Mouse (Mus musculus) CH12.LX (cell line): ENCODE measurements around the gene Rell1. TPM values are rescaled to one million over a fixed set of nuclear protein-coding genes. Genes with fewer than 3 reads are reported as not detected.

ENCODE experiments used
- DNase-seq: peaks from one replicate; pipeline ENCODE4 v3.0.0-alpha.2; 2013; ENCODE audit errors: extremely low read depth
- H3K27ac ChIP-seq: 2 replicates; pipeline ENCODE4 v1.5.1; 2012; ENCODE audit warnings: low read depth, mild to moderate bottlenecking, control low read depth, moderate library complexity; ENCODE audit not compliant: insufficient read depth
- H3K27me3 ChIP-seq: replicated peaks from 2 replicates; pipeline ENCODE3; 2012; ENCODE audit warnings: inconsistent platforms
- H3K36me3 ChIP-seq, 2 experiments: replicated peaks in 1 of 2; 2 replicates each; pipeline versions ENCODE3 to v1.6.1; 2012; ENCODE audit warnings: inconsistent platforms in 1 of 2, low read length in 1 of 2, mild to moderate bottlenecking in 1 of 2, mixed read lengths in 1 of 2, moderate library complexity in 1 of 2; ENCODE audit not compliant: control insufficient read depth in 1 of 2, insufficient read depth in 1 of 2
- H3K4me1 ChIP-seq, 2 experiments: 2 replicates each; pipeline ENCODE4 v1.6.1; 2012; ENCODE audit warnings: inconsistent platforms in 1 of 2, moderate library complexity in 1 of 2; ENCODE audit not compliant: insufficient read depth in 2 of 2, control insufficient read depth in 1 of 2
- H3K4me2 ChIP-seq: 2 replicates; pipeline ENCODE4 v1.6.1; 2012; ENCODE audit warnings: low read depth, mild to moderate bottlenecking, control low read depth; ENCODE audit not compliant: poor library complexity, insufficient read depth, severe bottlenecking
- H3K4me3 ChIP-seq, 3 experiments: fragments of 150-350 bp in 1 of 3; sonication (generic) in 1 of 3; replicated peaks in 1 of 3; 2 replicates each; pipeline versions ENCODE3 to v1.5.1; 2011 to 2012; ENCODE audit warnings: low read depth in 2 of 3, low read length in 2 of 3, mild to moderate bottlenecking in 2 of 3, moderate library complexity in 2 of 3, control low read depth in 1 of 3, improper control_type of control experiment in 1 of 3, inconsistent platforms in 1 of 3, mixed read lengths in 1 of 3; ENCODE audit not compliant: poor library complexity in 1 of 3
- H3K79me2 ChIP-seq: replicated peaks from 2 replicates; pipeline ENCODE4 v1.6.1; 2012; ENCODE audit warnings: mild to moderate bottlenecking, moderate library complexity; ENCODE audit not compliant: control insufficient read depth, poor library complexity, insufficient read depth, severe bottlenecking; ENCODE audit errors: extremely low read depth
- H3K9ac ChIP-seq: 2 replicates; pipeline ENCODE4 v1.6.1; 2012; ENCODE audit warnings: low read depth, mild to moderate bottlenecking, control low read depth, moderate library complexity; ENCODE audit not compliant: insufficient read depth
- H3K9me3 ChIP-seq: replicated peaks from 2 replicates; pipeline ENCODE3; 2012; ENCODE audit warnings: low read length, inconsistent platforms, mixed read lengths
- CHD1 ChIP-seq: IDR thresholded peaks from 2 replicates; pipeline ENCODE4 v1.6.1; 2012; ENCODE audit warnings: low read depth, low read length, improper control_type of control experiment, inconsistent platforms
- CTCF ChIP-seq, 2 experiments: IDR thresholded peaks in 1 of 2; conservative IDR thresholded peaks in 1 of 2; 2 replicates each; pipeline ENCODE4 v1.5.1; 2011 to 2012; ENCODE audit warnings: low read depth in 2 of 2, low read length in 2 of 2, improper control_type of control experiment in 1 of 2, inconsistent platforms in 1 of 2, mild to moderate bottlenecking in 1 of 2, moderate library complexity in 1 of 2
- JUND ChIP-seq: conservative IDR thresholded peaks from 2 replicates; pipeline ENCODE4 v1.6.1; 2011; ENCODE audit warnings: low read depth, low read length, improper control_type of control experiment
- PAX5 ChIP-seq: IDR thresholded peaks from 2 replicates; pipeline ENCODE4 v1.6.1; 2012; ENCODE audit warnings: low read length, inconsistent platforms, mixed read lengths
- POLR2AphosphoS2 ChIP-seq: IDR thresholded peaks from 2 replicates; pipeline ENCODE4 v1.6.1; 2011; ENCODE audit warnings: low read depth, low read length, improper control_type of control experiment
- RAD21 ChIP-seq: IDR thresholded peaks from 2 replicates; pipeline ENCODE4 v1.6.1; 2011; ENCODE audit warnings: low read depth, mild to moderate bottlenecking, low read length, improper control_type of control experiment, moderate library complexity
- SMC3 ChIP-seq: IDR thresholded peaks from 2 replicates; pipeline ENCODE4 v1.6.1; 2011; ENCODE audit warnings: low read depth, low read length, improper control_type of control experiment
- TBP ChIP-seq: conservative IDR thresholded peaks from 2 replicates; pipeline ENCODE4 v1.6.1; 2011; ENCODE audit warnings: low read depth, low read length, improper control_type of control experiment
- USF2 ChIP-seq: conservative IDR thresholded peaks from 2 replicates; pipeline ENCODE4 v1.6.1; 2011; ENCODE audit warnings: low read depth, low read length, improper control_type of control experiment
- dilution Hi-C: fragments of 300-500 bp; cut with MboI; formaldehyde crosslinking; loops from 2 replicates; pipeline ENCODE4 v1.14.3; 2020; ENCODE audit warnings: low sequenced_read_pairs; ENCODE audit not compliant: extremely low pct_unique_long_range_greater_than_20kb, extremely low pct_ligation_motif_present
- in situ Hi-C: fragments of 300-500 bp; cut with MboI; formaldehyde crosslinking; loops from 3 replicates; pipeline ENCODE4 v1.14.3; 2019; ENCODE audit warnings: low sequenced_read_pairs, low pct_ligation_motif_present, low pct_unique_long_range_greater_than_20kb, mixed read lengths
- polyA plus RNA-seq: library from polyadenylated mRNA; unstranded; fragments of >175 nt; gene quantifications from 2 replicates; pipeline ENCODE4 v1.2.1, GENCODE M21; 2012; ENCODE audit warnings: low read depth; ENCODE audit not compliant: insufficient read length
- total RNA-seq, 2 experiments: library from RNA; depleted of rRNA; stranded (reverse); fragments of 300-350 nt in 1 of 2; fragments of >200 nt in 1 of 2; gene quantifications; 2 replicates each; pipeline ENCODE4 v1.2.3; 2012 to 2014

The Rell1 gene
- total and polyA plus RNA-seq, 3 experiments: 1.4 to 1.6 (median 1.5) TPM

DNA sequence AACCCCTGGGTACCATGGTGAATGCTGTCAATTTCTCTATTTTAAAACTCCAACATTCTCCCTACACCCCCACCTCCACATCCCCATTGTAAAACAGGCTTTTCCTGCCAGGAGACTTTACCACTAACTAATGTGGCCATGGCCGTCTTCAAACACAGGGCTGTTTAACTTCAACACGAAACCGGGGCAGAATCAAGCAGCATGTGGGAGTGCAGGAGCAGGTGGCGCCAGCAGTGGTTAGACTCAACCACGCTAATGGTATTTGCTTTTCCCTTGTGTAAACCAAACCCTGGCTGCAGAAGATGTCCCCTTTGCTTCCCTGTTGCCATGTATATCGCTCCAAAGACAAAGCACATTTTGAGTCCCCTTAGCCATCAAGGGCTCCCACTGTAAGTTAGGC is 76.8 kb downstream of the Rell1 start:
- no peak for DNase-seq
- Histone ChIP-seq H3K36me3 (no peaks in the 10 kb centered on the region), H3K9ac (no peak overlapping the region), H3K4me1 (no peaks in the 10 kb centered on the region), H3K27ac (no peak overlapping the region), H3K27me3 (no peaks in the 10 kb centered on the region), H3K79me2 (no peaks in the 10 kb centered on the region), H3K9me3 (no peaks in the 10 kb centered on the region), H3K4me2 (no peak overlapping the region), H3K4me3 (no peak overlapping the region)
- in situ Hi-C loops (no loop called here), dilution Hi-C loops (no loop called here)
- TF ChIP-seq JUND (no peak), RAD21 (no peak), CHD1 (no peak)

DNA sequence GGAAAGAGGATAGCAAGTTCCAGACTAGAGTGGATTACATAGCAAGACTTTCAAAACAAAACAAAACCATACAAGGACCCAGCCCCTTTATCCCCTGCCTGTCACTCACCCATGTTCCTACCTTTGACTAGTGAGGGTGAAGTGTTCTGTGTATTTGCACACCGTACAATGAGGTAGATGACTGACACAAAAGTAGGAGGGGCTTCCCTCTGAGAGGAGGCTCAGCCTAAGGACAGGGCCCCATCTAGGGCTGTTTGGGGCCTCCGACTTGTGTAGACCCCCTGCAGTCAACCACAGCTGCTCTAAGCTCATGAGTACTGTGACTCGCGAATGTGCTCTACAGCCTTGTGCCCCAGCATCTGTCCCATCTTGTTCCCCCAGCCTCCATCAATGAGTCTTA is 77.5 kb downstream of the Rell1 start:
- Histone ChIP-seq H3K4me2 (no peak overlapping the region), H3K4me3 (no peak overlapping the region), H3K27me3 (no peaks in the 10 kb centered on the region), H3K9ac (no peak overlapping the region), H3K9me3 (no peaks in the 10 kb centered on the region), H3K79me2 (no peaks in the 10 kb centered on the region), H3K4me1 (no peaks in the 10 kb centered on the region), H3K27ac (no peak overlapping the region), H3K36me3 (no peaks in the 10 kb centered on the region)
- dilution Hi-C loops (no loop called here), in situ Hi-C loops (no loop called here)
- DNase-seq: no peak
- no peak for TF ChIP-seq PAX5

DNA sequence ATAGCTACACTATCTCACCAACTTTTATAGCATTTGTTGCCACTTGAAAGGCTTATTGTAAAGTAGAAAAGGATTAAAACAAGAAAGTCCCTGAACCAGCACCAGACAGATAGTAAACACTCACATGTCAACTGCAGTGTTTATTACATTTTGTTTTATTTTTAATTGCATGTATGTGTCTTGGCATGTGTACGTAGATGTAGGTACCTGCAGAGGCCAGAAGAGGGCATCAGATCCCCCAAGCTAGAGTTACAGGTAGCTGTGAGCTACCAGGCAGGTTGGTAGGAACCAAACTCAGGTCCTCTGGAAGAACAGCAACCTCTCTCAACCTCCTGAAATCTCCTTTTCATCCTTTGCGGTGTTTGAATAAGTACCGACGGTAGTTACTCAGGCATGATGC is 81.6 kb downstream of the Rell1 start:
- TF ChIP-seq POLR2AphosphoS2: no peak
- TF ChIP-seq, all 38 proteins: peak for 0
- no peaks in the 10 kb centered on the region for H3K36me3 ChIP-seq
- no peaks in the 10 kb centered on the region for H3K79me2 ChIP-seq
- no peak overlapping the region for H3K9ac ChIP-seq
- in situ Hi-C loops (no loop called here), dilution Hi-C loops (no loop called here)
- H3K4me3 ChIP-seq: no peak overlapping the region
- no peak for DNase-seq
- H3K9me3 ChIP-seq: no peaks in the 10 kb centered on the region
- H3K27ac ChIP-seq: no peak overlapping the region
- H3K4me2 ChIP-seq: no peak overlapping the region
- H3K27me3 ChIP-seq: no peaks in the 10 kb centered on the region
- no peaks in the 10 kb centered on the region for H3K4me1 ChIP-seq

DNA sequence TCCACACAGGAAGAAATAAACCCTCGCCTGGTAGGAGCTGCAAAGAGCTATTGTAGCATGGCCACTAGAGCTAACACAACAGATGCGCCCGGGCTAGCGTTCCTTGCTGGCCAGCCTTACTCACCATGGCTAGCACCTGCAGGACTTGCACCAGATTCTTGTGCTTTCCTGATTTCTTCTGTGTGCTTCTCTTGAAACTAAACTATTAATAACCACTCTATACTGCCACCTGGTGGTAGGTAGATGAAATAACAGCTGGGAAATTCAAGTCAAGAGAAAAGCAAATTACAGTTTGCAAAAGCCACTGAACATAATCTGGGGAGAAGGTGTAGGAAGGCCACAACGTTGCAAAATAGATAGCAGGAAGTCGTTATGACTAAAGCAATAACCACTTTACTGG is 82.0 kb downstream of the Rell1 start:
- Histone ChIP-seq H3K36me3 (no peaks in the 10 kb centered on the region), H3K27ac (no peak overlapping the region), H3K9ac (no peak overlapping the region), H3K79me2 (no peaks in the 10 kb centered on the region), H3K4me2 (no peak overlapping the region), H3K4me1 (no peaks in the 10 kb centered on the region), H3K4me3 (no peak overlapping the region), H3K9me3 (no peaks in the 10 kb centered on the region), H3K27me3 (no peaks in the 10 kb centered on the region)
- peak; percentile 39 for DNase-seq
- dilution Hi-C loops: no loop called here
- in situ Hi-C loops: no loop called here
- TF ChIP-seq RAD21: peak; percentile 63
- TF ChIP-seq TBP: no peak
- peak; percentile 73 to 78 for TF ChIP-seq CTCF (conservative IDR thresholded peaks at IDR 0.05 in 1 of 2, IDR thresholded peaks at IDR 0.05 in 1 of 2; ENCODE audit: low read depth in 2 of 2, low read length in 2 of 2)
- TF ChIP-seq SMC3: peak; percentile 80
- no peak for TF ChIP-seq USF2
